Mouse (Mus musculus) CH12F3 (cell line): ENCODE measurements around the gene Aif1.
"Not testable (repeated sequence)": the region's sequence is repeated elsewhere in the genome, so short reads cannot be mapped to it uniquely, and the experiment has no call there.

Experiments used
- in situ Hi-C: fragments of 300-500 bp; cut with MboI; formaldehyde crosslinking; loops from 2 replicates; pipeline ENCODE4 v1.14.3; 2020; ENCODE audit warnings: low sequenced_read_pairs

Gene Aif1

DNA sequence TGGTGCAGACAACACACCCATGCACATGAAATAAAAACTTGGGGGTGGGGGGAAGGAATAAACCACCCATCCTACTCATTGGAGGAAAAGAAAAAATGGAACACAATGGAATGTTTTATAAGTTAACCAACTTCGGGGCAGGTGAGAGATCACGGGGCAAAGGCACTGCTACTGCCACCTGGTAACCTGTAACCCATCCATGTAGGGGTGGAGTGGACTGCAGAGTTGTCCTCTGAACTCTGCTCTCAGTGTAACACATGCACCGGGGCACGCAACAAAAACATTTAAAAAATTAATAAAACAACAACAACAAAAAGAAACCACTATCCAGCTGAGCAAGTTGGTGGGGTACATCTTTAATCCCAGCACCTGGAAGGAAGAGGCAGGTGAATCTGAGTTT, 23.7 kb downstream of the Aif1 start:
- in situ Hi-C loops, result no loop called here

DNA sequence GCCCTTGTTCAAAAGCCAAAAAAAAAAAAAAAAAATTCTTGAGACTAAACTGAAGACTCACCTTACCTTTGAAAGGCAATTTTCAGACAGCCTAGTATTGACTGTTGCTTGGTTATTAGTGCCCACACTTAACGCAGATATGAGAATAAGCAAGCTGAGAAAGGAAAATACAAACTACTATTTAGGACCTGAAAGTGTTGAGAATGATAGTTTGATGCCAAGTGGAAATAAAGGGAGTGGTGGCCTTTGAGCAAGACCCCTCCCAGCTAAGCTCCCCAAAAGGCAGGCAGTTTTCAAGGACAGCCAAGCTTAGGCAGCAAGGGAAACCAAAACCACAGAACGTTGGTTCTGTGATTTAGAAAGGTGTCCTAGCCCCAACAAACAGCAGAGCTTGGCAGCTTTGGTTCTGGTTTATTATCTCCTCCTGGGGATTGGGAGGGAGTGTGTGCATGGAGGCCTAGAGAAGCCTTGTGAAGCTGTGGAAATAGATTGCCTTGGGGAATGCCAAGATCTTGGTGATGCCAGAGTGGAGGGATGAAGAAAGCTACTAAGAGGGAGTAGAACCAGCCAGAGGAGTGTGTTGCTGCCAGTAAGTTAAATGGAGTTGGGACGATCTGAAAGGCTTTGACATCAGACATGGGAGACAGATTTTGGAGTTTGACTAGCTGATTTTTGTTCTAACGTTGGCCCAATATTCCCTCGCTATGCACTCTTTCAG, 27.8 kb downstream of the Aif1 start:
- in situ Hi-C loops, result no loop called here

DNA sequence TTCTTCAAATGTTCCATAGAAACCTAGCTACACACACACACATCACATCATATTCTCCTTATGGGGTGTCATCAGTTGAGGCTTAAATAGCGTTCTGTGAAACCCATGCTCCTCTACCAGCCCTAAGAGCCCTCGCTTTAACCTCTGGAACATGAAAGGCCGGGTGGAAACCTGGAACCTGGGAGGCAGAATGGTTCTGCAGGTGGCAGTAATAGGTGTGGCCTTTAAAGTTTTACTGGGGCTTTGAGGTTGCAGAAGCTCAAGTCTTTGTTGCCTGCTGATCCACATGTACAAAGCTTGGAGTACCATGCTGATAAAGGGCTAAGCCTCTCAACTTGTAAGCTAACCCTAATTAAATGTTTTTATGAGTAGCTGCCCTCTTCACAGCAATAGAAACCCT, 28.5 kb downstream of the Aif1 start:
- in situ Hi-C loops, result no loop called here

DNA sequence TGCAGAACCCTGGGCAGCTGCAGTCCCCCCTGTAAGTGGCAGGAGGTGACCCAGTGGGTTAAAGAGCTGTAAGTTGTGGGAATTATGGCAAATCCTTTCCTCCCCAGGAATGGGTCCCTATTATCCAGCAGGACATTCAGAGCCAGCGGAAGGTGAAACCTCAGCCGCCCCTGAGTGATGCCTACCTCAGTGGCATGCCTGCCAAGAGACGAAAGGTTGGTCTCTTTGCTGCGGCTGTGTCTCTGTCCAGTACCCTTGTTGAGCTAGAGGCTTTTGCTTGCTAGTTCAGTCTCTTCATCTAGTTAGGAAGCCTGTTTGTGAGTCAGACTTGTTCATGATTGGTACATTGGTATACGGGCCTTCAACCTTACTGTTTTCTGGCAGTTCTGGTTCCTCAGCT, 29.7 kb downstream of the Aif1 start:
- in situ Hi-C loops, result no loop called here

DNA sequence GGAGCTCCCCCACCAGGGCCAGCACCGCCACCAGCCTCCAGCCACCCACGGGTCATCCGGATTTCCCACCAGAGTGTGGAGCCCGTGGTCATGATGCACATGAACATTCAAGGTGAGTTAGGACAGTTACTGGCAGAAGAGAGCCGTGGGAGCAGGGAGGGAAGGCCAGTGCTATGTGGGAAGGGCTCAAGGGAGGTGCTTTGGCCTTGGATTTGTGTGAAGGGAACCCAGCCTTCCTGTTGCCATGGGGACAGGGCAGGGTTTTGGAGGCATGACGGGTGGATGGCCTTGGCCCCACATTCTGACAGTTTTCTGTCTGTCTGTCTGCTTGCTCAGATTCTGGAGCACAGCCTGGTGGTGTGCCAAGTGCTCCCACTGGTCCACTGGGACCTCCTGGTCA, 33.9 kb downstream of the Aif1 start:
- in situ Hi-C loops, result no loop called here

DNA sequence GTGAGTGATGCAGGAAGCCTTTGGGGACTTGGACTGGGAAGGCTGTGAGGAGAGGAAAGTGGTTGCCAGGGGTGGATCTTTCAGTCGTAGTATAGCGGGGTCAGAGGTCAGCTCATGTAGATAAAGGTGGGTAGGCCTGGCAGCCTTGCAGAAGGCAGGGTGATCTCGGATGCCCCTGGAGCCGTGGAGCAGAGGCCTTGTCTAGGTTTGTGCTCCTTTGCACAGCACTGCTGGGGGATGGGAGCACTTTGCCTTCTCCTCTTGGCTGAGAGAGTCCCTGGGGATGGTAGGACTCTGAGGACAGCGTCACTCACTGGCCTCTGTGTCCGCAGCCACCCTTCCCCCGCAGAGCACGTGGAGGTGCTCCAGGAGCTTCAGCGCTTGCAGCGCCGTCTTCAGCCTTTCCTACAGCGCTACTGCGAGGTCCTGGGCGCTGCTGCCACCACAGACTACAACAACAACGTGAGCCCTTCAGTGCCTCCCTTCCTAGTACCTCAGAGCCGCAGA, 35.3 kb downstream of the Aif1 start:
- in situ Hi-C loops, result no loop called here

DNA sequence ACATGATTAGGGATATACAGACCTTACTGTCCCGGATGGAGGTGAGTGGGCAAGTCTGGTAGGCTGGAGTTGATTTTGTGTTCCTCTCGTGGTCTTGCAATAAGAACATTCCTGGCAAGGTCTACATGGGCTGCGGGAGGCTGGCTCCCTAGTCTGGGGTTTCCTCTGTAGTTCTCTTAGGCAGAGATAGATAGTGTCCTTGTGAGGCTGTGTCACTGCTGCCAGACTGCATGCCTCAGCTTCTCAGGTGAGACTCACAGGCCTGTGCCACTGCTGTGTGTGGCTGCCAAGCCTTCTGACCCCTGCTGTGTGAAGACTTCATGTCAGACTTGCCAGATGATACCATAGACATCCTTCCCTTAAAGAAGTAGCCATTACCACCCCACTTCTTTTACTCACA, 36.6 kb downstream of the Aif1 start:
- in situ Hi-C loops, result no loop called here

DNA sequence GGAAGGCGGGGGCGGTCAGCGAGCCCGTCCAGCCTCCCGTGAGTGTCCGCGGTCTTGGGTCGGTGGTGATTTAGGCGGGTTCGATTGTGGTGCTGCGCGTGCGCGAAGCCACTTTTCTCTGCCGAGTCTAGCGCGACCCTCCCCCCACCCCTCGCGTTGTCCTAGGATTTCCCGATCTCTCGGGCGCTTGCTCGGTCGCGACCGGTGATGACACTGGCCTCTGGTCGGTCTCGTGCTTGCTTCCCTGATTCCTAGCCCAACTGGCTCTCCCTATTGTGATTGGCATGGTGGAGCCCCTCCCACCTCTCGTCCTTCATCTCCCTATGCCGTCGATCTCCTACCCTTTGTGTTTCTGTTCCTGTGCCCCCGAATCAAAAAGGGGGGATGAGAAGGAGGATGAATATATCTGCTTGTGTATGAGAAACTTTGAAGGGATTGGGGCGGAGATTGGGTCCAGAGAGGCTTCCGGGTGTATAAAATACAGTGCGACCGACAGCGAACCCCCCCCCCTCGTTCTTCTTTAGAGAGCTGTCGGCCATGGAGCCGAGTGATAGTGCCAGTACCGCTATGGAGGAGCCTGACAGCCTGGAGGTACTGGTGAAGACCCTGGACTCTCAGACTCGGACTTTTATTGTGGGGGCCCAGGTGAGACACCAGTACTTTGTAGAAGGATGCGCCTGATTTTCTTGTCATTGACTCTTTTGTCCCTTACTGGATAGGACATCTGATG, 40.1 kb downstream of the Aif1 start:
- in situ Hi-C loops, result no loop called here

DNA sequence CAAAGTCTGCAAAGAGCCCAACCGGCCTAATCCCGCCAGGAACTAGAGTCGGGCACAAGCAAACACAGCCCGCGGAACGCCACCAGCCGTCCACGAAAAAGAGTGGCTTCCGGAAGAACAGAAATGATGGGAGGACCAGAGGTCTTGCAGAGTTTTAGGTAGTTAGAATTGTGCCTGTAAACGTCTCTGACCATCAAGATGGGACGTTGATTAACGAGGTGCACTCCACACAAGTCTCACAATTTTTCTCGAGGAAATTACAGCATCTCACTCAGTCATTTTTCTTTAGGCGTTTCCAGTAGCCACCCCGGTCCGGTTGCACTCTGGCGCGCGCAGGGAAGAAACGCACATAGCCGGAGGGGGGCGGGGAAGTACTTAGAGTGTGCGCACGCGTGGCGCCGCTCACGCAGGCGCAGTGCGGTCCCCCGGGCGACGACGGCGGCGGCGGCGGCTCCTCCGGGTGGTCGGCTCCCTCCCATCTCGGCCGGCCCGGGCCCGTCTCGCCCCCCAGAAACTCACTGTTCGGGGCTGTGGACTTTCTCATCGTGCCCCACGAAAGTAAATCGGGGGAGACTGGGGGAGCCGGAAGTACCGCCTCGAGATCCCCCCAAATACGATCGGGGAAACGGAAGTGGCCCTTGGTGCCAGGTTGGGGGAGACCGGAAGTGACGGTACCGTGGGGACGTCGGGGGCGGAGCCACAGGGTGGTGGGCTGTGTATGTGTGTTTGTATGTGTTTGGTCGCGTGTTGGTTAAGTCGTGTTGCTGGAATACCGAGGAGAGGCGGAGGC, 40.9 kb downstream of the Aif1 start, which contains the start of gene Bag6:
Gene Bag6 (plus strand): TSS at position 378 of the 790 bp plus-strand sequence.
- in situ Hi-C loops, result no loop called here

DNA sequence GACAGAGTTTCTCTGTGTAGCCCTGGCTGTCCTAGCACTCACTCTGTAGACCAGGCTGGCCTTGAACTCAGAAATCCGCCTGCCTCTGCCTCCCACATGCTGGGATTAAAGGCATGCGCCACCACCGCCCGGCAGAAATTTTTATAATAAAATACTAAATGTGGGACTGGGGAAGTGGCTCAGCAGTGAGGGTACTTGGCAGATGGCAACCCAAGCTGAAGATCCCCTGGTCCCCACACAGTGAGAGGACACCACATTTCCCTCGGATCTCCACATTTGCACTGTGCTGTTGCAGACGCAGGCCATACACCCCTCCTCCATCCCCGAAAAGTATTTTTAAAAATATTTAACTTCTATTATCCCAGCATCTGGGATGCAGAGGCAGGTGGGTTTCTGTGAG, 42.4 kb downstream of the Aif1 start:
- in situ Hi-C loops, result no loop called here

DNA sequence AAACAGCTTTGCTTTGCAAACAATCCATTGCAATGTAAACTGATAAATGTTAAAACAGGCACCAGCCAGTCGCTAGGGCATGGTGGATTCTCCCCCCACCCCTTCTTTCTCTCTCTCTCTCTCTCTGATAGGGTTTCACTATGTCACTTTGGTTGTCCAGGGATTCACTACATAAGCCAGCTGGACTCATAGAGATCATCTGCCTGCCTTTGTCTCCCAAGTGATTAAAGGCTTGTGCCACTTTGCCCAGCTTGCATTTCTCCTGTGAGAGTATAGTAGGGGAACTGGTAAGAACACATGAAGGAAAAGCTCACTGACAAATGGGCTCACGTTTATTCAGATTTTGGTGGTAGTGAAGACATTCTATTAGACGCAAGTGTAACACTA, 43.7 kb downstream of the Aif1 start:
- in situ Hi-C loops, result no loop called here

DNA sequence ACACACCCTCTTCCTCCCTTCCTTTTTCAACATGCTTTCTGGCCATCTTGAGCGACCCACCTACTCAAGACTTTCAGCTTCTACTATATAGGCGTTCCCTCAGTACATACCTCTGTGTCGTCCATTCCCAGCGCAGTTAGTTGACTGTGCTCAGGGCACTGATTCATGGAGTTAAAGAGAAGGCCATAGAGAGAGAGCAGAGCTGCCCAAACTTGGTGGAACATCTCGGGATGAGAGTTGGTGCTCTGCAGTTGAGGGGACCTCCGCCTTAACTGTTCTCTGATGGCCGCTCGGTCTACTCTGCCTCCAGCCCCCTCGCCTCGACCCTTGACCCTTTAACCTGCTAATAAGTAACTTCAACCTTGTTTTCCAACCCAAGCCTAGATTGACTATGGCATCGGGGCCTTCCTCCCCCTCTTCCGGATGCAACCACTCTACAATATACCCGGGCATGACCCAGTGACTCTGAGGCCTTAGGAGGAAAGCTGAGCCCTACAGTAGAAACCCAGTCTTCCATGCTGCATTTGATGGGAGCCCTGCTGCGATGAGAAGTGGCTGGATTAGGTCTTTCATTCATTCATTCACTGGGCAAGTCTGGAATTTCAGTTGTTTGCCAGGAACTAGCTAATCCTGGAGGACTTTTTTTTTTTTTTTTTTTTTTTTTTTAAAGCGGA, 44.2 kb downstream of the Aif1 start, which contains the start of gene Apom:
Gene Apom (minus strand): TSS at position 551 of the 674 bp plus-strand sequence.
- in situ Hi-C loops, result no loop called here

DNA sequence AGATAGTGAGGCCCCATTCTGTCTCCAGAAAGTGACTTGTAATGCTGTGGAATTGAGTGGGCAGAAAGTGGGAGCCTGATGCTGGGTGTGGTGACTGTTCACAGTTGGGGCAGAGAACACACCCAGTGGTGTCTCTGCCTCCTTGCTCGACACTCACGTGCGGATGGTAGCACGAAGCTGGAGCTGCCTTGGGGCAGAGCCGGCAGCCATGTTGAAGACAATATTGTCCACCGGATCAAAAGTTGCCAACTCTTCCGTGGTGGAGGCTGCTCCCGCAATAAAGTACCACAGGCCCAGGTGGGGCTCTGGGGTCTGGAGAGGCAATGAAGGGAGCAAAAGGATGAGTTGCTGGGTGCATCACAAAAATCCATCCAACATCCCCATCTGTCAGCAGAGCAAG, 44.8 kb downstream of the Aif1 start:
- in situ Hi-C loops, result no loop called here

DNA sequence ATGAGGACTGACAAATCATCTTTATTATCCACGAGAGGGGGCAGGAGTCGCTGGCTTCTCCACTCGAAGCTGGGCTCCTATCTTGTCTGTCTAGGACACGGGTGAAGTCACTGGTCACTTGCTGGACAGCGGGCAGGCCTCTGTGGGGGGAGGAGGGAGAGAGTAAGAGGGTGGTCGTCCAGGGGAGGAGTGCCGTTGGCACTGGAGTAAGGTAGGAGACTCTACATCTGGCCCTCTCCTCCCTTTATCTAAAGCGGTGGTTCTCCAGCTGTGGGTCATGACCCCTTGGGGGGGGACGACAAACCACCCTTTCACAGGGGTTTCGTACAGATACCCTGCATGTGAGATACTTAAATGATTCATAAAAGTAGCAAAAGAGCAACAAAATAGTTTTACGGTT, 46.9 kb downstream of the Aif1 start:
- in situ Hi-C loops, result no loop called here

DNA sequence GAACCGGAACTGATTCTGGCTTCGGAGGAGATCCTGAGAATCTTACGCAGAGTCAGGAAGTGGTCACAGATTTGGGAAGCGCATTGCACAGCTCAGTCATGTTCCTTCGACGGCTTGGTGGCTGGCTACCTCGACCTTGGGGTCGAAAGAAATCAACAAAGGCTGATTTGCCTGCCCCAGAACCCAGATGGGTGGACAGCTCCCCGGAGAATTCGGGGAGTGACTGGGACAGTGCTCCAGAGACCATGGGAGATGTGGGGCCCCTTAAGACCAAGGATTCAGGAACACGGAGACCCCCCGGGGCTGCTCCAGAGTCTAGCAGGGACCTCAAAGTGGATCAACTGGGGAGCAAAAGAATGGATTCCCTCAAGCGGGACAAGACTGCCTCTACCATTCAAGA, 48.9 kb downstream of the Aif1 start:
- in situ Hi-C loops, result no loop called here

DNA sequence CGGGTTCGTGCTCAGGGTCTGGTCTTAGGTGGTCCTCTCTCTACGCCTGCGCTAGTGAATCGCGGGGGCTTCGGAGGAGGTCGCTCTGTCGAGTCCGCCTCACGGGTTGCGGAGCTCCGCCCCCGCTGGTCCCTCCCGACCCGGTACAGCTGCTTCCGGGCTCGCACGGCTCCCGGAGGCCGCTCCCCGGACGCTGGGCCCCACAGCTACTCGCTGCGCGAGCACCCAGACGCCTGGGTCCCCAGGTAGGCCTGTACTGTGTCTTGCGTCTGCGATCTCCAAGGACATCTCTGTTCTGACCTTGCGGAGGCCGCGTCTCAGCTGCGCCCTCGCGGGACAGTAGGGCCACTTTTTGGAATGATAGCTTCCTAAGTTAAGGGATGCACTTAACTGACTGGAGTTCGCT, 49.7 kb downstream of the Aif1 start, which contains the start of gene D17H6S53E:
Gene D17H6S53E (plus strand): TSS at position 168 of the 406 bp plus-strand sequence.
- in situ Hi-C loops, result no loop called here

DNA sequence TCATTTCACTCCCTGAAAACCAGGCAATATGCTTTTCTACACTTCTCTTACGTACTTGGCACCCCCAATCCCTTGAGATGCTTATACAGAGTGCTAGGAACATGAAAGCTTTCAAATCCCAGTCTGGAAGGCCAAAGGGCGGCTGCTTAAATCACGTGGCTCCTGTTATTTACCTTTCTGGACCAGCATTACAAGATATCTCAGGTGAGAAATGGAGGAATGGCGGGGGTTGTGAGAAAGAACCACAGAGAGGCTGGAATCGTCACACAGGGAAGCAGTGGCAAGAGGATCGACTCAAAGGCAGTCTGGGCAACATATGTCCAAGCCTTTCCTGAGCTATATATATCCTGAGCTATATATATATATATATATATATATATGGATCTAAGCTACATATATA, 50.3 kb downstream of the Aif1 start:
- in situ Hi-C loops, result no loop called here

DNA sequence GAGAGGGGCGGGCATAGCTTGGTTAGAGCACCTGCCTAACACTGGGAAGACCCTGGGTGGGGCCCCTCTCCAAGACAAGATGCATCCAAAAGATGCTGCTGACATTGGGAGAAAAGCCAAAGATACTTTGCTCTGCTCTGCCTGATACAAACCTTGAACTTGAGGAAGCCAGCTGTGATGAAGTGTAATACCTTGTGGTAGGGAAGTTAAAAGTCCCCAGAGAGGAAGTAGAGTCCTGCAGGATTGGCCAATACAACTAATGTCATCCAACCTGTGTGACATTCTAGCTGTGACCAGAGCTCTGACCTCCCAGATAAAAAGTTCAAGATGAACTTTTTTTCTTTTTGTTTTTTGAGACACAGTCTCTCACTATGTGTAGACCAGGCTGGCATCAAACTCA, 50.8 kb downstream of the Aif1 start:
- in situ Hi-C loops, result no loop called here

DNA sequence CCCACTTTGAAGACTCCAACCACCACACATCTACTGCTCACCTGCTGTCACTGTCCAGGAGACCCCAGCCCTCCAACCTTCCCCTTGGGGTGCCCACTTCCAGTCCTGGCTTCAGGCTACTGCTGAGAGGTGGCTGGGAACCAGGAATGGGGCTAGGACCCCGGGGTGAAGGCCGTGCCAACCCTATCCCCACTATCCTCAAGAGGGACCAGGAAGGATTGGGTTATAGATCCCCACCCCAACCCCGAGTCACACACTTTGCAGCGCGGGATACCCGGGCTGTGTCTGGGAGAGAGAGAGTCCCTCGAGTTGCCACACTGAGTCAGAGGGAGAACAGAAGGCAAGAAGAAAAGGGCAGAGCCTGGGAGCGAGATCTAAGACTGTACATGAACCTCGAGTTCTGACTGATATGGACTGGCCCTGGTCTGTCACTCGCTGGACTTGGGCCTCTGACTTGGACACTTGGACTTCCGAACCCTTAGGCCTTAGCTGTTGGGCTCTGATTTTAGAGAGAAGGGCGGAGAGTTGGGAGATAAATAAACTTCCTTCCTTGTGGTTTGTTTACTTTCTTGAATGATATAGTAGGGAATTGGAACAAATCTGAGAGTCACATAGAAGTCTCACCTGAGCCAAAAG, 51.5 kb downstream of the Aif1 start:
- in situ Hi-C loops, result not testable (repeated sequence)

DNA sequence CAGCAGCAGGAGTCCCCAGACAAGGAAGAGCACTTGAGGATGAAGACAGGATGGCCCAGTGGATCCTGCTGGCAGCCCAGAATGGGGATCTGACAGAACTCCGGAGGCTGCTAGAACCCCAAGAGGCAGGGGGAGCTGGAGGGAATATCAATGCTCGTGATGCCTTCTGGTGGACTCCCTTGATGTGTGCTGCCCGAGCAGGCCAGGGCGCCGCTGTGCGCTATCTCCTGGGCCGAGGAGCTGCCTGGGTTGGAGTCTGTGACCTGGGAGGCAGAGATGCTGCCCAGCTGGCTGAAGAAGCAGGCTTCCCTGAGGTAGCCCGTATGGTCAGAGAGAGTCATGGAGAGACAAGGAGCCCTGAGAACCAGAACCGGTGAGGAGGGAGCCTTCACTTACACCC, 52.6 kb downstream of the Aif1 start:
- in situ Hi-C loops, result not testable (repeated sequence)
